Comparison of ENCODE assay signal across 8 mouse cellular contexts in the genomic region with DNA sequence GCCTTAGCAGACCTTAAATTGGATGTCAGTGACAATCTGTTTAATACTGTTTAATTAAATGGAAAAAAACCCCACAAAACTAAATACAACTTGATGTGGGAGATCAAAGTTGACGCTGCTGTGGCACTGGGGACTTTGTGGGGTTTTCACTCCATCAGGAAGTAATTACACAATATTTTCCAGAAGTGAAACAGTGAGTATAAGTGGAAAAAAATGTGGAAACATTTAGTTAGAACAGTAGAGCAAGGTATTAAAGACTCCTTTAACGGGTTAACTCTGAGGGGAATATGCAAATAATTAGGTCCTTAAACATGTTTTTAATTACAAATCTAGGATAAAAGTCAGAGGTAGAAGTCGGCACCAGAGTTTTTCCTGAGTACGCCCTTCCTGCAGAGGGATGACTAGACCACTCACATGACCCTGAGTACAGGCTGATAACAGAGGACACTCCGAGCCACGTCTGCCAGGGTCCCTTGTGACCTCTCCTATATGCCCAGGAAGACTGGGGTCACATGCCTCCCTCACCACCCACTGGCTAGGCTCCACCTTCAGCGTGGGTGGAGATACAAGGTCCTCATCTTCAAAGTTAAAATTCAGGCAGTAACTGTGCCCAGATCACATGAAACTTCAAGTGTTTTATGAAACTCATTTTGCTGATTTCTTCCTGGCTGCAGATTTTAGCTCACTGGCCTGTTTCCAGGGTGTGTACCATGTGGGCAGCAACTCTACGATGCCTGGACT.
DNase-seq lines count a peak whose midpoint lies in the region; ATAC-seq lines count a peak whose summit lies in the region.

No protein-coding gene starts in this region.

- no peak overlapping the region for H3K4me3 ChIP-seq in hindbrain, embryonic 10.5 days

- 56% methylated on average over 8 of the region's 8 CpGs for WGBS in hindbrain, embryonic 10.5 days

- no peak overlapping the region for H3K27ac ChIP-seq in hindbrain, embryonic 10.5 days

- no peaks in the 10 kb centered on the region for H3K9me3 ChIP-seq in hindbrain, embryonic 10.5 days

- no peaks in the 10 kb centered on the region; the same call in 1 of the 2 replicates for H3K36me3 ChIP-seq in hindbrain, embryonic 10.5 days

- peak; percentile 71 for ATAC-seq in megakaryocyte, adult 5-6 weeks (ENCODE audit: poor library complexity, severe bottlenecking)

- peaks cover 26% of the 10 kb centered on the region for H3K4me1 ChIP-seq in hindbrain, embryonic 10.5 days (replicated peaks)

- DNase-seq in adrenal gland, adult (ENCODE audit: inconsistent age in 2 of 2, low spot score in 1 of 2): peak; percentile 84 to 89
- no peak for DNase-seq in adrenal gland, postnatal 4 days (ENCODE audit: low spot score in 2 of 2)
- DNase-seq in T-cell, adult 2 months (ENCODE audit: low spot score): peak; percentile 40
- peak; percentile 38 for DNase-seq in forelimb bud, embryonic 11.5 days (ENCODE audit: low read depth, low spot score)
- DNase-seq in kidney, postnatal 25 days: peak; percentile 67 to 86
- DNase-seq in hindbrain, embryonic 10.5 days (ENCODE audit: low spot score): no peak
- DNase-seq in cerebellum, postnatal 36 days: no peak

- no peaks in the 10 kb centered on the region for H3K27me3 ChIP-seq in hindbrain, embryonic 10.5 days (ENCODE audit: insufficient read depth, poor library complexity, severe bottlenecking)

Comparison
In these comparisons a context has a peak if more than half of its experiments do, and no peak if none do; other contexts are left out.
1. DNase-seq: peak in adrenal gland, adult (2 of 2), T-cell, adult 2 months (single experiment), forelimb bud, embryonic 11.5 days (single experiment) and kidney, postnatal 25 days (2 of 2); none in adrenal gland, postnatal 4 days (0 of 2), hindbrain, embryonic 10.5 days (single experiment) and cerebellum, postnatal 36 days (0 of 2).